Mouse (Mus musculus): ENCODE data around the gene Gli2. TPM values are rescaled to one million over a fixed set of nuclear protein-coding genes. Genes with fewer than 3 reads are reported as not detected.
A peak's percentile ranks its signal among the peaks of the same experiment; 100 is the strongest.

Gene Gli2
- polyA plus RNA-seq, 1 experiment from 2014 or later, result 3.1 TPM

- no peak overlapping the region for H3K4me2 ChIP-seq
- no peak overlapping the region for H3K9ac ChIP-seq
- no peaks in the 10 kb centered on the region for H3K9me3 ChIP-seq
- no peaks in the 10 kb centered on the region for H3K27me3 ChIP-seq (replicated peaks)
- no peak overlapping the region for H3K27ac ChIP-seq (replicated peaks)
- no peak overlapping the region for H3K4me3 ChIP-seq
- H3K36me3 ChIP-seq, result no peaks in the 10 kb centered on the region
- 71% methylated on average over 9 of the region's 9 CpGs for WGBS
- H3K4me1 ChIP-seq, result peaks cover 15% of the 10 kb centered on the region
- no peak for ATAC-seq (ENCODE audit: extremely low read depth, insufficient number of reproducible peaks, low FRiP score, low TSS enrichment)
These were observed 158.2 kb downstream of the Gli2 start for GRCm38 (mm10) chr1:118895026-118895762.

GRCm38 (mm10) chr1:118891395-118891794 lies 162.0 kb downstream of the Gli2 start:
- H3K27me3 ChIP-seq (replicated peaks), result no peaks in the 10 kb centered on the region
- WGBS, result 75% methylated on average over 5 of the region's 5 CpGs
- no peak overlapping the region for H3K4me3 ChIP-seq
- no peaks in the 10 kb centered on the region for H3K9me3 ChIP-seq
- no peak for ATAC-seq (ENCODE audit: extremely low read depth, insufficient number of reproducible peaks, low FRiP score, low TSS enrichment)
- no peaks in the 10 kb centered on the region for H3K36me3 ChIP-seq
- H3K4me1 ChIP-seq, result peaks cover 18% of the 10 kb centered on the region
- no peak overlapping the region for H3K9ac ChIP-seq
- H3K4me2 ChIP-seq, result no peak overlapping the region
- no peak overlapping the region for H3K27ac ChIP-seq (replicated peaks)

GRCm38 (mm10) chr1:118890125-118890875 lies 163.1 kb downstream of the Gli2 start:
- no peak overlapping the region for H3K27ac ChIP-seq (replicated peaks)
- peaks cover 13% of the 10 kb centered on the region for H3K4me1 ChIP-seq
- ATAC-seq (ENCODE audit: extremely low read depth, insufficient number of reproducible peaks, low FRiP score, low TSS enrichment), result no peak
- H3K4me2 ChIP-seq, result no peak overlapping the region
- 50% methylated on average over 14 of the region's 14 CpGs for WGBS
- H3K36me3 ChIP-seq, result peaks cover 11% of the 10 kb centered on the region; the same call in 1 of the 2 replicates
- no peaks in the 10 kb centered on the region for H3K9me3 ChIP-seq
- no peak overlapping the region for H3K9ac ChIP-seq
- H3K27me3 ChIP-seq (replicated peaks), result no peaks in the 10 kb centered on the region; the same call in 1 of the 2 replicates
- no peak overlapping the region for H3K4me3 ChIP-seq

- H3K4me3 ChIP-seq, result no peak overlapping the region
- peaks cover 17% of the 10 kb centered on the region for H3K36me3 ChIP-seq
- WGBS, result 53% methylated on average over 7 of the region's 7 CpGs
- no peaks in the 10 kb centered on the region for H3K9me3 ChIP-seq
- H3K27ac ChIP-seq (replicated peaks), result no peak overlapping the region
- no peak overlapping the region for H3K4me2 ChIP-seq
- no peak overlapping the region for H3K9ac ChIP-seq
- H3K27me3 ChIP-seq (replicated peaks), result peaks cover 3% of the 10 kb centered on the region; the same call in 1 of the 2 replicates
- H3K4me1 ChIP-seq, result peaks cover 31% of the 10 kb centered on the region
- ATAC-seq (ENCODE audit: extremely low read depth, insufficient number of reproducible peaks, low FRiP score, low TSS enrichment), result no peak
These were observed 172.6 kb downstream of the Gli2 start for GRCm38 (mm10) chr1:118880781-118881247.

GRCm38 (mm10) chr1:118878291-118878690 lies 175.1 kb downstream of the Gli2 start:
- Histone ChIP-seq H3K4me2 (no peak overlapping the region), H3K27ac (replicated peaks) (0 out of 2 replicates have a peak overlapping the region, but pooled peaks have one; percentile 28), H3K4me1 (peaks cover 43% of the 10 kb centered on the region), H3K4me3 (no peak overlapping the region), H3K36me3 (peaks cover 8% of the 10 kb centered on the region; the same call in 1 of the 2 replicates), H3K27me3 (replicated peaks) (0 out of 2 replicates have a peak, but pooled peaks cover 9% of the 10 kb centered on the region), H3K9ac (no peak overlapping the region), H3K9me3 (no peaks in the 10 kb centered on the region)
- ATAC-seq (ENCODE audit: extremely low read depth, insufficient number of reproducible peaks, low FRiP score, low TSS enrichment), result no peak
- WGBS, result 50% methylated on average over 6 of the region's 6 CpGs

- no peak for ATAC-seq (ENCODE audit: extremely low read depth, insufficient number of reproducible peaks, low FRiP score, low TSS enrichment)
- no peak overlapping the region for H3K27ac ChIP-seq (replicated peaks)
- H3K4me3 ChIP-seq, result no peak overlapping the region
- H3K36me3 ChIP-seq, result 0 out of 2 replicates have a peak, but pooled peaks cover 5% of the 10 kb centered on the region
- no peaks in the 10 kb centered on the region for H3K9me3 ChIP-seq
- no peak overlapping the region for H3K4me2 ChIP-seq
- H3K4me1 ChIP-seq, result peaks cover 37% of the 10 kb centered on the region
- 84% methylated on average over 9 of the region's 9 CpGs for WGBS
- 0 out of 2 replicates have a peak, but pooled peaks cover 6% of the 10 kb centered on the region for H3K27me3 ChIP-seq (replicated peaks)
- no peak overlapping the region for H3K9ac ChIP-seq
These were observed 178.2 kb downstream of the Gli2 start for GRCm38 (mm10) chr1:118875227-118875626.

GRCm38 (mm10) chr1:118873559-118873958 lies 179.9 kb downstream of the Gli2 start:
- H3K27me3 ChIP-seq (replicated peaks), result 0 out of 2 replicates have a peak, but pooled peaks cover 6% of the 10 kb centered on the region
- no peak overlapping the region for H3K4me3 ChIP-seq
- peaks cover 22% of the 10 kb centered on the region for H3K4me1 ChIP-seq
- ATAC-seq (ENCODE audit: extremely low read depth, insufficient number of reproducible peaks, low FRiP score, low TSS enrichment), result no peak
- WGBS, result 68% methylated on average over 7 of the region's 7 CpGs
- H3K36me3 ChIP-seq, result 0 out of 2 replicates have a peak, but pooled peaks cover 5% of the 10 kb centered on the region
- H3K4me2 ChIP-seq, result no peak overlapping the region
- no peaks in the 10 kb centered on the region for H3K9me3 ChIP-seq
- H3K27ac ChIP-seq (replicated peaks), result no peak overlapping the region
- no peak overlapping the region for H3K9ac ChIP-seq

GRCm38 (mm10) chr1:118864735-118865134 lies 188.7 kb downstream of the Gli2 start:
- WGBS, result 50% methylated on average over 9 of the region's 9 CpGs
- ATAC-seq (ENCODE audit: extremely low read depth, insufficient number of reproducible peaks, low FRiP score, low TSS enrichment), result no peak

GRCm38 (mm10) chr1:118864031-118864430 lies 189.4 kb downstream of the Gli2 start:
- ATAC-seq (ENCODE audit: extremely low read depth, insufficient number of reproducible peaks, low FRiP score, low TSS enrichment), result no peak
- Histone ChIP-seq H3K9ac (no peak overlapping the region), H3K36me3 (peaks cover 9% of the 10 kb centered on the region), H3K4me1 (no peaks in the 10 kb centered on the region), H3K4me3 (no peak overlapping the region), H3K4me2 (no peak overlapping the region), H3K27me3 (replicated peaks) (no peaks in the 10 kb centered on the region), H3K27ac (replicated peaks) (no peak overlapping the region), H3K9me3 (no peaks in the 10 kb centered on the region)
- 70% methylated on average over 5 of the region's 5 CpGs for WGBS

More at GRCm38 (mm10) chr1:118864735-118865134, 188.7 kb downstream of the Gli2 start:
- Histone ChIP-seq H3K4me3 (no peak overlapping the region), H3K36me3 (peaks cover 9% of the 10 kb centered on the region), H3K27me3 (replicated peaks) (no peaks in the 10 kb centered on the region), H3K27ac (replicated peaks) (no peak overlapping the region), H3K9me3 (no peaks in the 10 kb centered on the region), H3K4me1 (no peaks in the 10 kb centered on the region), H3K4me2 (no peak overlapping the region), H3K9ac (no peak overlapping the region)

GRCm38 (mm10) chr1:118858101-118858500 lies 195.3 kb downstream of the Gli2 start:
- Histone ChIP-seq H3K9ac (no peak overlapping the region), H3K4me3 (no peak overlapping the region), H3K9me3 (no peaks in the 10 kb centered on the region), H3K4me1 (no peaks in the 10 kb centered on the region), H3K27me3 (replicated peaks) (no peaks in the 10 kb centered on the region), H3K27ac (replicated peaks) (no peak overlapping the region), H3K36me3 (peaks cover 22% of the 10 kb centered on the region), H3K4me2 (no peak overlapping the region)
- no peak for ATAC-seq (ENCODE audit: extremely low read depth, insufficient number of reproducible peaks, low FRiP score, low TSS enrichment)
- 64% methylated on average over 9 of the region's 9 CpGs for WGBS

GRCm38 (mm10) chr1:118830658-118831057 lies 222.8 kb downstream of the Gli2 start:
- no peak overlapping the region for H3K4me2 ChIP-seq
- peaks cover 14% of the 10 kb centered on the region for H3K36me3 ChIP-seq
- no peak overlapping the region for H3K27ac ChIP-seq (replicated peaks)
- H3K27me3 ChIP-seq (replicated peaks), result no peaks in the 10 kb centered on the region; the same call in 1 of the 2 replicates
- WGBS, result 7% methylated on average over 5 of the region's 5 CpGs
- peaks cover 14% of the 10 kb centered on the region for H3K4me1 ChIP-seq
- H3K9me3 ChIP-seq, result no peaks in the 10 kb centered on the region
- no peak for ATAC-seq (ENCODE audit: extremely low read depth, insufficient number of reproducible peaks, low FRiP score, low TSS enrichment)
- no peak overlapping the region for H3K9ac ChIP-seq
- H3K4me3 ChIP-seq, result no peak overlapping the region
